Mouse (Mus musculus): Measurements from ENCODE around the gene Gamt.

The Gamt gene

DNA sequence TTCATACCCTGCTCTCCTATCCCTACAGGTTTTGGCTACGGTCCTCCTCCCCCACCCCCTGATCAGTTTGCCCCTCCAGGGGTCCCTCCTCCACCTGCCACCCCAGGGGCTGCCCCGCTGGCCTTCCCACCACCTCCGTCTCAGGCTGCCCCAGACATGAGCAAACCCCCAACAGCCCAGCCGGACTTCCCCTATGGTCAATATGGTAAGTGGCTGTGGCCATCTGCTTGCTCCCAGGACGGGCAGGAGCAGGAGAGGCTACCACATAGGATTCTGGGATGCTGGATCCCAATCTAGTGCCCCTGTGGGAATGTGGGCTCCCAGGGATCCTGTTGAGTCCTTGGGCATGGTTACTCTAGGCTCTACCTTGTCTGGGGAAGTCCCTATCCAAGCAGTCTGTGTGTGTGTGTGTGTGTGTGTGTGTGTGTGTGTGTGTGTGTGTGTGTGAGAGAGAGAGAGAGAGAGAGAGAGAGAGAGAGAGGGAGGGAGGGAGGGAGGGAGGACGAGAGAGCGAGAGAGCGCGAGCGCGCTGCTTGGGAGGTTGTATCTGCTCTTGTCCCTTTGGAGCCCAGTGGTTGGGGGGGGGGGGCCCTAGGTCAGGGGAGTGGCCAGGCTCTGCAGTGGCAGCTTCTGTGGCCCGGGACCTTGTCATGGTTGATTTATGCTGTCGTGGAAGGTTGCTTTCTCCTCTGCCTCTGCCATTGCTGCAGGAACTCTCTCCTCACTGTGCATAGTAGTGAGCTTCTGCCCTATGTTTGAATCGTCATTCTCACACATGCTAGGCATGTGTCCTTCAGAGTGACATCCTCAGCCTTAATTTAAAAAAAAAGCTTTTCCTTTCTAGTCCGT is 24.6 kb upstream of the Gamt start:
- DNase-seq (ENCODE audit: low spot score), result no peak

DNA sequence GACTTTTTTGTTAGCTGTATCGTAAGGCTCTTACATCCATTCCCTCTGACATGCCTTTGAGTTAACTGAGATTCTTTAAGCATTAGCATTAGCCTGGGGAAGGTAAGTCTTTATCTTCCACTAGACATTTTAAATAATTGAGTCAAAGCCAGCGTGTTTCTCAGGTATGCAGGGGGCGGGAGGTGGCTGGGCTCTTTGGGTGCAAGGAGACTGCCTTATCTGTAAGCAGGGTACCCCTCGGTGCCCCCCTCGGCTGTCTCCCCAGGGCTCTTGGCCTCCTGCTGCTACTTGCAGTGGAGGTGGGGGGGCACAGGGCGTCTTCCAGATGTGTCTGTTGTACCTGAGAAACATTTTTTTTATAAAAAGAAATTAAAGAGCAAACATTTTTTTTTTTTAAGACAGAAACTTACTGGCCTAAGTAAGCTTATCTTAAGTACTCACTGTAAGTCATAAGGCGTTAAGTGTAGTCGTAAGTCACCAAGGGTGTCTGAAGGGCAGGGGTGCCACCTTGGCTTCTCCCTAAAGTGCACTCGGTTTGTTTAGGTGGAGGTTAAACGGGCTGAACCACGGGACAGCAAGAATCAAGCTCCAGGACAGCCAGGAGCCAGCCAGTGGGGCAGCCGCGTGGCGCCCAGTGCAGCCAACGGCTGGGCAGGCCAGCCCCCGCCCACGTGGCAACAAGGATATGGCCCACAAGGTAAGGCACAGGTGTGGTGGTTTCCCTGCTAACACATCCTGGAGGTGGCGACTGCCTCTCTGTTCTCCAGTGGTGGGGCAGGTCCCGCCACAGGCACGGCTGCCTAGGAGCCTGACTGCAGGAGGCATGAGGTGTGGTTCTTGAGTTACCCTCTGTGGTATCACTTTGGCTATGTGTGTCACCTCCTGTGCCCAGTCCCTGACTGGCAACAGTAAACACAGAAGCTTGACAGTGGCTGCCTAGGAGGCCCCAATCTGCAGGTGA is 21.9 kb upstream of the Gamt start:
- no peak for DNase-seq (ENCODE audit: low spot score)

DNA sequence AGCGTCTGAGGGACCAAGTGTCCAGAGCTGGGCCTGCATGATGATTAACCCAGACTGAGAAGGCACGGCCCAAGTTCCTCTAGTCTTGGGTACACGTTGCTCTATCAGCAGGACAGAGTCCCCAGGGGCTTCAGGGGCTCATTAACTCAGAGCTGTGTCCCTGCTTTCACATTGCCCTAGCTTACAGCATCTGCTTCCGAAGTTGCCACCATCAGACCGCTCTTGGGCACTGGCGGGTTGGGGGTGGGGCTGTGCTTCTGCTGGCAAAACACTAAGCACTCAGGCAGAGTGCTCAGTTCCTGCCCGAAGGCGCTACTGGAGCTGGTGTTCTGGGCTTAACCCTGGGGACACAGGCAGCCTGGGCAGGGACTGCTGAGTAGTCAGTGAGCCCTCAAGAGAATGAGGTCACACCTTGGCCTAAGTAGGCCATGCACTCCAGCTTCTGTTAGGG is 21.1 kb upstream of the Gamt start:
- DNase-seq (ENCODE audit: low spot score), result peak; percentile 72

- peak; percentile 66 for DNase-seq (ENCODE audit: low spot score)
Observed at GRCm38 (mm10) chr10:80281304-80281703, 20.5 kb upstream of the Gamt start.

DNA sequence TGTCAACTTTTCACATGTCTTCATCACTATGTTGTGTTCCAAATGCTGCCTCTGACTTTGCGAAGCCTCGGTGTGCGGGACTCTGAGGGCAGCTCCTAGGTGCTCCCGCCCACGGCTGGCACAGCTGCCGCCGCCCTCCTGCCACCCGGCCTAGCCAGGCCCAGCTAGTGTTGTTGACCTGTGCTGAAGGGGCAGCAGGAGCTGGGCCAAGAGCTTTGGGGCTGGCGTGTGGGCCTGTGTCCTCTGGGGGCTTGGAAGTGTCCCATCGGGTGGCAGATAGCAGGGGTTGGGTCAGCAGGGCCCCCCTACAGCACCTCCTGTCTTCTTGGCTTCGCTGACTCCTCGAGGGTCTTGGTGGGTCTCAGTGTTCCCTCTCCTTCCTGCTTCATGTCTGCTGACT is 18.5 kb upstream of the Gamt start:
- no peak for DNase-seq (ENCODE audit: low spot score)

DNA sequence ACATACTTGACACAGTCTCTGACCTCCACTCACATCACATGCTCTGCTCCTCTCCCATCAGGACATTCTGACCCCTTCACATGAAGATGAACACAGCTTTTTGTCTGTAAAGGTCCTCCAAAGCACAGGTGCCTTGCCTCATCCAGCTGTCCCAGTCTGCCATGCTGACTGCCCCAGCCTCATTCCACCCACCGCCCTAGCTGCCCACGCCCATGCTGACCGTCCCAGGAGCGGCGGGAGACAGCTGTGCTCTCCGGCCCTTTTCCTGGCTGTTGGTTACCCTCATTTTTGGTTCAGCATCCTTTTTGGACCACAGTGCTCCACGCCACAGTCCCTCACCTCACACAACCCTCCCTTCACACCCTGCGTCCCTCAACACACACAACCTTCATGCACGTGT is 17.6 kb upstream of the Gamt start:
- no peak for DNase-seq (ENCODE audit: low spot score)

DNA sequence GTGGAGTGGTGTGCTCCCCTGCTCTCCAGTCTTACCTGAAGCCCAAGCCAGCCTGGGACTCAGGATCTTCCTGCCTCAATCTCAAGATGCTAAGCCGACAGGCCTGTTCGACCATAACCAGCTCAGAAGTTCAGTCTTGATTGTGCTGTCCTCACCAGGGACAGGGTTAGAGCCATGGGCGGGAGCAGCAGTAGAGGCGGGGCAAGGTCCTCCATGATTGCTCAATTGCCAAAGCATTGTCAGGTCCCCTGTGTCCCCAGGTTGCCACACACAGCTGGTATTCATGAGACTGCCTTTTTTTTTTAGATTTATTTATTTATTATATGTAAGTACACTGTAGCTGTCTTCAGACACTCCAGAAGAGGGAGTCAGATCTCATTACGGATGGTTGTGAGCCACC is 15.4 kb upstream of the Gamt start:
- peak; percentile 54 for DNase-seq (ENCODE audit: low spot score)

DNA sequence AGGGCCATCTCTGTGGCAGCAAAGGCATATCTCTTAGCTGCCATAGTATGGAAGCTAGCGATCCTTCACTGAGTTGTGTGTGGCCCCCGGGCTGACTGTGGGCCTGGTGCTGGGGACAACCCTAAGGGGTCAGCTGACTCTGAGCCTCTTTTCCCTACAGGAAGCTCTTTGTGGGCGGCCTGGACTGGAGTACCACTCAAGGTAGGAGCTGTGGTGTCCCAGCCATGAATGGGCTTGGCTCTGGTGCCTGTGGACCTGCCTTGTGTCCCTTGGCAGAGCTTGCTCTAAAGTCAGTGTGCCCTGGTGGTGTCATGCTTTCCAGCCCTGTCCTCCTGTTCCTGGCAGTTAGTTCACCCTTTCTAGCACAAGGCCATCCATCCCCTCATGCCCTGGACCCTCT is 13.0 kb upstream of the Gamt start:
- DNase-seq (ENCODE audit: low spot score), result no peak

- no peak for DNase-seq (ENCODE audit: low spot score)
Observed at GRCm38 (mm10) chr10:80271870-80272585, 11.2 kb upstream of the Gamt start.

GRCm38 (mm10) chr10:80271186-80271843 is 10.5 kb upstream of the Gamt start:
- DNase-seq (ENCODE audit: low spot score), result no peak

DNA sequence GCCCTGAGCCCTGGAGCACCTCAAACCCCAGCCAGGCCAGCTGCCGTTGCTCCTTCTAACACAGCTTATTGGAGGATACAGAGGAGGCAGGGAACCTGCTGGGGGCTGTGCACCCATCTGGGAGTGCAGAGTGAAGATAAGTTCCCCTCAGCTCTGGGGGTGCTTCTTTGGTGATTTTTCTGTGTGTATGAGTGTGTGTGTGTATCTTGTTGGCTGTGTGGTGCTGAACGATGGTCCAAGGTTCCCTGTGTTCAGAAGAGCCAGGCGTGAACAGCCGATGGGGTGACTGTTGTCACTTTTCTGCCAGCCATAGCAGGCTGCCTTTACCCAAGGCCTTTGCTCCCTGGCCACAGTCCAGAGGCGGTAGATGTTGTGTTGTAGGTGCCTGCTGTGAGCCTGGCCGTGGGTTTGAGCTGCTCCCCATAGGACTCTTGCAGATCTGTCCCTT is 9.9 kb upstream of the Gamt start:
- DNase-seq (ENCODE audit: low spot score), result no peak

GRCm38 (mm10) chr10:80270099-80270498 is 9.3 kb upstream of the Gamt start:
- no peak for DNase-seq (ENCODE audit: low spot score)

DNA sequence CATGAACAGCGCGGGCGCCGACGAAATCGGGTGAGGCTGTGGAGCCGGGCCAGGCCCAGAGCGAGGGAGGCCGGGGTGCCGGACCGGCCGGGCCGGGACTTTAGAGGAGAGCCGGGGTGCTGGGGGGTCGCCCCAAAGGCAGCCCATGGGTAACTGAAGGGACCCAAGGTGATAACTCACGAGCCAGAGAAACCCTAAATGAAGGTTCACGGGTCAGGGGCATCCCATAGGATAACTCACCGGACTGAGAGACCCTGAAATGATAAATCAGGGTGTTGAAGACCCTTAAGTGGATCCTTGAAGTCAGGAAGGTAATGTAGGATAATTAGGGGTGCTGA is 4.3 kb upstream of the Gamt start:
- DNase-seq (ENCODE audit: low spot score), result no peak

DNA sequence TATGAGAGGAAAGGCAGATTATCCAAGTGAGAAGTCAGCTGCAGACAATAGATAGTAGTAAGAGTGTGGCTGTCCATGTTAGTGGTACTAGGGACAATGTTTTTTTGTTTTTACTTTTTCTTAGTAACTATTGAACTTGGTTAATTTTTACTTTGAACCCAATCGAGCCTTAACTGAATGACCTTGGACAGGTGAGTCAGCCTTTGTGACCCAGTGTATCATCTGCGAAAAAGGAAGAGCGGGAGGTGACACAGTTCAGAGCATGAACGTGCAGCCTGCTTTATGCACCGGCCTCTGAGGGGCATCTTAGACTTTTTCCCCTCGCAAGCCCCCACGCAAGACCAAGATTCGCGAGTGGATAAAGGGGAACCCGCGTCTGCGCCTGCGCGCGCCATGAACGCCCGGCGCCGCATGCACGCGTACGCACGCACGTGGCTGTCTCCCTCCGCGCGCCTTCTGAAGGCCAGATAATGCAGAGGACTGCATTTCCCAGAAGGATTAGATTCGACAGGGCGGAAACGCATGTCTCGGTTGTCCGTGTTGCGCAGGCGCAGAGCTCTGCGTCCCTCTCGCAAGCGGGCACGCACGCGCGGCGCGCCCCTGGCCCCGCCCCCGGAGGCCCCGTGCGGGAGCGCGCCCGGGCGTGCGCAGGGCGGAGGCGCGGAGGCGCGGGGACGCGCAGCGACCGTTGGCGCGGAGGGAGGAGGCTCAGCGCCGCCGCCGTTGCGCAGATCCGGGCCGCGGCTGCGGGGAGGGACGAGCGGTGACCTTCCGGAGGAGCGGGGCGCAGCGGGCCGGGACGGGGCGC is 3.7 kb upstream of the Gamt start:
- peak; percentile 98 for DNase-seq (ENCODE audit: low spot score)

DNA sequence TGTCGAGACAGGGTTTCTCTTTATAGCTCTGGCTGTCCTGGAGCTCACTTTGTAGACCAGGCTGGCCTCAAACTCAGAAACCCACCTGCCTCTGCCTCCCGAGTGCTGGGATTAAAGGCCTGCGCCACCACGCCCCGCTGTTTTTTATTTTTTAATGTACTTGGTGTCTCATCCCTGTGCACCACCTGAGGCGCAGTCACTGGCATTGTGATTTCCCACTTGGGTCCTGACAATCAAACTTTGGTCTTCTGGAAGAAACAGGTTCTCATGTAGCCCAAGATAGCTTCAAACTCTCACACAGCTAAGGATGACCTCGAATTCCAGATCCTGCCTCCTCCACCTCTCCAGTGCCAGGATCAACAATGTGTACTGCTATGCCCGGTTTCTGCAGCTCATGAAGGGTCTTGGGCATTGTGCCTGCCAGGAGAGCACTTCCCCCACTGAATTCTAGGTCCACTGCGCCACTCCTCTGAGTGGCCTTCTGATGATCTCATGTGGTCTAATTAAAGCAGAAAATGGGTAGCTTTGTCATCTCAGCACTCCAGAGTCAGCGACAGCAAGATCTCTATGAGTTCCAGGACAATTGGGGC is 2.1 kb upstream of the Gamt start:
- DNase-seq (ENCODE audit: low spot score), result no peak

GRCm38 (mm10) chr10:80262169-80262568 is 1.4 kb upstream of the Gamt start:
- DNase-seq (ENCODE audit: low spot score), result no peak

- DNase-seq (ENCODE audit: low spot score), result peak; percentile 99
Observed at GRCm38 (mm10) chr10:80261585-80261968, 765 bp upstream of the Gamt start.

DNA sequence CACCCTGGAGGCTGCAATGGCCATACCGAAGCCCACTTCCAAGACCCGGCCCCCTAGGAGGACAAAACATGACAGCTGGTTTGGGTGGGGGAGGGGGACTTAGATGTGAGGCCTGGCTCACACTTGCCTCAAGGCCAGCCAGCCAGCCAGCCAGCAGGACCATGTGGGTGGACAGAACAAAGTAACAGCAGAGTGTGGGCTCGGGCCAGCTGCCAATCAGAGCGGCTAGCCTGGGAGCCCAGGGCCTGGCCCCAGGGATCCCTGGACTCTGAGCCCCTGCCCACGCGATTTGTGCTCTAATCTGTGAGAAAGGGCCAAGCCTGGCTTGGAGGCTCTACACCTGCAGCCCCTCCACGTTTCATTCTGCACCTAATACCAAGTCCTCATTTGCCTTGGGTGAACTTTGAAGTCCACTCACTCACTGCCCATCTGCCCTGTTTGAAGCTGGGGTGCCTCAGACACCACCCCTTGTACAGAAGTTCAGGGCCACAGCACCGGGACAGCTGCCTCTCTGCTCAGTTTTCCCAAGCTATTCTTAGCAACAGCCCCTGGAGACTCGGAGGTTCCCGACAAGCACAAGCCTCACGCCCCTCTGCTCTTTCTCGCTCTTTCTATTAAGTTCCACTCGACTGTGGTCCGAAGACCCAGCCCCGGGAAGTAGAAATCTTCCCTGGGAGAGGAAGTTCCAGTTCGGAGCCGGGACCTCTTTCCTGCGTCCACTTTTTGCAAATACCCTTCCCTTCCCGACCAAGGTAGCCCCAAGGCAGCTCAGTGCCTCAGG is 761 bp downstream of the Gamt start:
- DNase-seq (ENCODE audit: low spot score), result peak; percentile 65

GRCm38 (mm10) chr10:80259463-80259805 is 1.4 kb downstream of the Gamt start:
- DNase-seq (ENCODE audit: low spot score), result no peak

All from adipocyte (in vitro differentiated cells).